Mouse (Mus musculus): Measurements from ENCODE around the gene Cacnb4. TPM values are rescaled to one million over a fixed set of nuclear protein-coding genes. Genes with fewer than 3 reads are reported as not detected.

Cacnb4 gene
- total and polyA plus RNA-seq, 3 experiments: not detected

- peaks cover 0 to 8% of the 10 kb centered on the region in 2 experiments; a peak in 2 of 4 replicates for H3K36me3 ChIP-seq (ENCODE audit: control insufficient read depth in 1 of 2, insufficient read depth in 2 of 2, low read length in 2 of 2)
- TF ChIP-seq HCFC1 (IDR thresholded peaks at IDR 0.05; ENCODE audit: low read depth, low read length) (no peak), ZNF384 (IDR thresholded peaks at IDR 0.05; ENCODE audit: low read depth, low read length) (peak; percentile 81), TCF12 (IDR thresholded peaks at IDR 0.05; ENCODE audit: low read depth, low read length) (peak; percentile 37; the same call in 1 of the 2 replicates), TBP (IDR thresholded peaks at IDR 0.05; ENCODE audit: low read depth, low read length) (no peak), JUND (IDR thresholded peaks at IDR 0.05; ENCODE audit: low read depth, low read length) (no peak), BHLHE40 (IDR thresholded peaks at IDR 0.05; ENCODE audit: borderline replicate concordance, low read depth, low read length) (no peak), SMC3 (IDR thresholded peaks at IDR 0.05; ENCODE audit: low read depth, low read length) (no peak), POLR2AphosphoS5 (IDR thresholded peaks at IDR 0.05; ENCODE audit: borderline replicate concordance, low read depth, low read length) (no peak), MXI1 (IDR thresholded peaks at IDR 0.05; ENCODE audit: low read depth, low read length) (peak; percentile 69; the same call in 1 of the 2 replicates), MEF2A (IDR thresholded peaks at IDR 0.05; ENCODE audit: extremely low read depth, insufficient replicate concordance, low read depth, low read length, poor library complexity, severe bottlenecking) (no peak), NELFE (IDR thresholded peaks at IDR 0.05; ENCODE audit: low read depth, low read length) (no peak), EP300 (IDR thresholded peaks at IDR 0.05; ENCODE audit: low read depth in 1 of 2, low read length in 2 of 2) (peak in 1 of 2 experiments; percentile 57; a peak in 1 of 4 replicates), ELF1 (IDR thresholded peaks at IDR 0.05; ENCODE audit: low read depth, low read length) (no peak), USF2 (IDR thresholded peaks at IDR 0.05; ENCODE audit: borderline replicate concordance in 1 of 2, insufficient read depth in 1 of 2, low read depth in 1 of 2, low read length in 2 of 2) (no peak), SIN3A (IDR thresholded peaks at IDR 0.05; ENCODE audit: low read length) (no peak; the same call in 1 of the 2 replicates), MYC (IDR thresholded peaks at IDR 0.05; ENCODE audit: low read depth, low read length) (no peak), ETS1 (IDR thresholded peaks at IDR 0.05; ENCODE audit: low read depth, low read length) (peak; percentile 19; the same call in 1 of the 2 replicates)
These were observed 24.9 kb upstream of the Cacnb4 start for GRCm38 (mm10) chr2:52701368-52702036.

GRCm38 (mm10) chr2:52700352-52700751, 23.7 kb upstream of the Cacnb4 start:
- no peaks in the 10 kb centered on the region for H3K9me3 ChIP-seq (replicated peaks; ENCODE audit: insufficient read depth, low read length)
- DNase-seq (ENCODE audit: low read depth, low spot score): no peak
- peaks cover 6 to 8% of the 10 kb centered on the region in 2 experiments; a peak in 2 of 4 replicates for H3K4me1 ChIP-seq (ENCODE audit: control insufficient read depth in 1 of 2, insufficient read depth in 2 of 2, low read length in 2 of 2)
- no peak overlapping the region for H3K4me3 ChIP-seq (ENCODE audit: control insufficient read depth in 1 of 2, insufficient read depth in 1 of 2, low read depth in 2 of 2, low read length in 2 of 2)
- H3K36me3 ChIP-seq (ENCODE audit: control insufficient read depth in 1 of 2, insufficient read depth in 2 of 2, low read length in 2 of 2): peaks cover 0 to 8% of the 10 kb centered on the region in 2 experiments; a peak in 2 of 4 replicates
- no peak overlapping the region for H3K9ac ChIP-seq (ENCODE audit: control insufficient read depth, low read depth, low read length, poor library complexity, severe bottlenecking)
- TF ChIP-seq MAFK (IDR thresholded peaks at IDR 0.05; ENCODE audit: borderline replicate concordance, low read depth, low read length) (no peak), POLR2AphosphoS2 (IDR thresholded peaks at IDR 0.05; ENCODE audit: low read length) (no peak), MAX (IDR thresholded peaks at IDR 0.05; ENCODE audit: low read length) (no peak), MXI1 (IDR thresholded peaks at IDR 0.05; ENCODE audit: low read depth, low read length) (no peak), GATA1 (IDR thresholded peaks at IDR 0.05; ENCODE audit: low read depth, low read length) (no peak), BHLHE40 (IDR thresholded peaks at IDR 0.05; ENCODE audit: borderline replicate concordance, low read depth, low read length) (no peak), MYB (IDR thresholded peaks at IDR 0.05; ENCODE audit: low read depth, low read length) (no peak), ZC3H11A (IDR thresholded peaks at IDR 0.05; ENCODE audit: low read depth, low read length) (no peak), SMC3 (IDR thresholded peaks at IDR 0.05; ENCODE audit: low read depth, low read length) (no peak), NRF1 (IDR thresholded peaks at IDR 0.05; ENCODE audit: insufficient read depth, low read depth, low read length, poor library complexity, severe bottlenecking) (no peak), RCOR1 (IDR thresholded peaks at IDR 0.05; ENCODE audit: low read depth, low read length) (no peak), TBP (IDR thresholded peaks at IDR 0.05; ENCODE audit: low read depth, low read length) (no peak), TAL1 (IDR thresholded peaks at IDR 0.05; ENCODE audit: low read length) (no peak), JUND (IDR thresholded peaks at IDR 0.05; ENCODE audit: low read depth, low read length) (no peak), MAZ (IDR thresholded peaks at IDR 0.05; ENCODE audit: low read depth, low read length) (no peak), HCFC1 (IDR thresholded peaks at IDR 0.05; ENCODE audit: low read depth, low read length) (no peak), ETS1 (IDR thresholded peaks at IDR 0.05; ENCODE audit: low read depth, low read length) (no peak)
- H3K27me3 ChIP-seq (ENCODE audit: control insufficient read depth in 1 of 2, insufficient read depth in 2 of 2, low read length in 2 of 2): no peaks in the 10 kb centered on the region
- no peaks in the 10 kb centered on the region for H3K79me2 ChIP-seq (ENCODE audit: control insufficient read depth, insufficient read depth, low read length, poor library complexity)
- H3K27ac ChIP-seq (ENCODE audit: control insufficient read depth, low read depth, low read length): no peak overlapping the region

More at GRCm38 (mm10) chr2:52701368-52702036, 24.9 kb upstream of the Cacnb4 start:
- no peaks in the 10 kb centered on the region for H3K9me3 ChIP-seq (replicated peaks; ENCODE audit: insufficient read depth, low read length)
- H3K27me3 ChIP-seq (ENCODE audit: control insufficient read depth in 1 of 2, insufficient read depth in 2 of 2, low read length in 2 of 2): no peaks in the 10 kb centered on the region
- H3K79me2 ChIP-seq (ENCODE audit: control insufficient read depth, insufficient read depth, low read length, poor library complexity): no peaks in the 10 kb centered on the region
- DNase-seq (ENCODE audit: low read depth, low spot score): peak; percentile 42
- peaks cover 6 to 8% of the 10 kb centered on the region in 2 experiments; a peak in 2 of 4 replicates for H3K4me1 ChIP-seq (ENCODE audit: control insufficient read depth in 1 of 2, insufficient read depth in 2 of 2, low read length in 2 of 2)
- H3K27ac ChIP-seq (ENCODE audit: control insufficient read depth, low read depth, low read length): peak overlapping the region; percentile 57; the same call in 1 of the 2 replicates
- H3K4me3 ChIP-seq (ENCODE audit: control insufficient read depth in 1 of 2, insufficient read depth in 1 of 2, low read depth in 2 of 2, low read length in 2 of 2): no peak overlapping the region
- peak overlapping the region; percentile 21; the same call in 1 of the 2 replicates for H3K9ac ChIP-seq (ENCODE audit: control insufficient read depth, low read depth, low read length, poor library complexity, severe bottlenecking)

Measured in MEL (cell line).